Comparison of ENCODE assay signal across 15 mouse cellular contexts in genomic region chr6:12550054-12550655, GRCm38 (mm10).
DNase-seq lines count a peak whose midpoint lies in the region; ATAC-seq and TF ChIP-seq lines count a peak whose summit lies in the region.
"Had no signal": no experiment of that assay in that cellular context is flagged by ENCODE, and none has a peak within 500 bp of the region (broad histone marks: within the 10 kb centered on the region; RNA-seq: fewer than 3 reads in every experiment).

No protein-coding gene starts in this region.

- H3K4me1 ChIP-seq in midbrain, postnatal 0 days (ENCODE audit: insufficient read depth, low read length), result no peaks in the 10 kb centered on the region
- H3K4me1 ChIP-seq: embryonic facial prominence, embryonic 10.5 days; megakaryocyte, embryonic 14.5 days; stomach, embryonic 15.5 days had no signal

- no peaks in the 10 kb centered on the region for H3K27me3 ChIP-seq in midbrain, postnatal 0 days (ENCODE audit: insufficient read depth, low read length)
- H3K27me3 ChIP-seq: megakaryocyte, embryonic 14.5 days; stomach, embryonic 15.5 days had no signal

- DNase-seq in heart, adult 18-20 months, result peak; percentile 13 to 15
- DNase-seq in heart, postnatal 4 days, result no peak
- peak; percentile 2 for DNase-seq in lung, postnatal 36 days
- DNase-seq in lung, postnatal 25 days (ENCODE audit: low spot score), result no peak
- peak; percentile 80 for DNase-seq in brain, embryonic 14.5 days (ENCODE audit: low read depth)
- peak; percentile 18 for DNase-seq in midbrain, postnatal 0 days (ENCODE audit: low spot score)
- DNase-seq in thymus, postnatal 14 days, result no peak
- DNase-seq: cerebellum, adult 8-10 months; layer of hippocampus, adult 9-11 months; liver, postnatal 0 days; thymus, postnatal 4 days had no signal

- H3K27ac ChIP-seq in midbrain, postnatal 0 days (ENCODE audit: low read depth, low read length), result no peak overlapping the region
- H3K27ac ChIP-seq: embryonic facial prominence, embryonic 10.5 days; stomach, embryonic 15.5 days had no signal

- H3K4me3 ChIP-seq in midbrain, postnatal 0 days (ENCODE audit: low read depth, low read length), result no peak overlapping the region
- H3K4me3 ChIP-seq: embryonic facial prominence, embryonic 10.5 days; megakaryocyte, embryonic 14.5 days; stomach, embryonic 15.5 days had no signal

- 0 out of 2 replicates have a peak, but pooled peaks cover 2% of the 10 kb centered on the region for H3K36me3 ChIP-seq in midbrain, postnatal 0 days (ENCODE audit: insufficient read depth, low read length)
- H3K36me3 ChIP-seq: stomach, embryonic 15.5 days had no signal

- no peak for ATAC-seq in midbrain, postnatal 0 days (ENCODE audit: low FRiP score)
- ATAC-seq: inflammation-experienced regulatory T-cells, adult 6 months; liver, postnatal 0 days had no signal

- no peak for TF ChIP-seq POLR2A in brain, embryonic 14.5 days (IDR thresholded peaks at IDR 0.05; ENCODE audit: borderline replicate concordance, extremely low read depth, insufficient read depth, insufficient read length, poor library complexity, severe bottlenecking)

- no peak overlapping the region for H3K9ac ChIP-seq in midbrain, postnatal 0 days (replicated peaks; ENCODE audit: low read length, poor library complexity, severe bottlenecking)
- H3K9ac ChIP-seq: liver, postnatal 0 days; stomach, embryonic 15.5 days had no signal

- 35% methylated on average over 4 of the region's 4 CpGs for WGBS in midbrain, postnatal 0 days

- no peaks in the 10 kb centered on the region for H3K9me3 ChIP-seq in midbrain, postnatal 0 days (ENCODE audit: low read length)
- H3K9me3 ChIP-seq: embryonic facial prominence, embryonic 10.5 days; stomach, embryonic 15.5 days had no signal

- no peak for TF ChIP-seq CTCF in brain, embryonic 14.5 days (IDR thresholded peaks at IDR 0.05; ENCODE audit: borderline replicate concordance, extremely low read depth, insufficient read depth, insufficient read length)
- no peak for TF ChIP-seq CTCF in midbrain, postnatal 0 days (IDR thresholded peaks at IDR 0.05)

- H3K4me2 ChIP-seq in midbrain, postnatal 0 days (ENCODE audit: low read depth, low read length, poor library complexity, severe bottlenecking), result no peak overlapping the region
- H3K4me2 ChIP-seq: stomach, embryonic 15.5 days had no signal

Comparison
In these comparisons a context has a peak if more than half of its experiments do, and no peak if none do; other contexts are left out.
1. DNase-seq: peak in heart, adult 18-20 months (2 of 2), lung, postnatal 36 days (single experiment), brain, embryonic 14.5 days (single experiment) and midbrain, postnatal 0 days (single experiment); none in heart, postnatal 4 days (single experiment), lung, postnatal 25 days (single experiment) and thymus, postnatal 14 days (single experiment).